Mouse (Mus musculus) liver, embryonic 14.5 days (tissue): Measurements from ENCODE around the gene Rap1gap2.

Source experiments
- CTCF ChIP-seq: IDR thresholded peaks from 2 replicates; pipeline ENCODE4 v1.5.1; 2016; ENCODE audit warnings: antibody characterized with exemption, low read depth, control low read depth
- EP300 ChIP-seq: IDR thresholded peaks from 2 replicates; pipeline ENCODE4 v1.6.1; 2016; ENCODE audit warnings: antibody characterized with exemption, low read depth

DNA sequence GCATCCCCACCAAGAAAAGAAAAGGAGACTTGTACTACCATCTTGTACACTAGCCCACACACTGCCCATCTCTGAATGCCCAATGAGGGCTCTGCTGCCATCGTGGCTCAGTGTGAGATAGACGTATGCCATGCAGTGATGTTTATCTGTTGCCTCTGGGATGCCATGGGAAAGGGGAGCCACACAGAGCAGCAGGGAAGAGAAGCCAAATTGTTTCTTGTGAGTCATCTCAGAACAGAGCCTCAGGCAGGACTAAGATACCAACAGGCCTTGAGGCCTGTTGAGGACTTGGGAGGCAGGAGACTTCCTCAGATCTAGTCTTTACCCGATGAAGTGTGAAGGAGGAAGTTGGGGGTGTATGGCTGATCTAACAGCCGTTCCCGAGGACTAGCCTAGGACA, 126.8 kb downstream of the Rap1gap2 start:
- TF ChIP-seq EP300 (no peak), CTCF (no peak)
